Mouse (Mus musculus): ENCODE results near the gene Sucnr1.

GRCm38 (mm10) chr3:60078883-60079415, 2.7 kb upstream of the Sucnr1 start:
- TF ChIP-seq CTCF (IDR thresholded peaks at IDR 0.05; ENCODE audit: low read depth, low read length) (no peak), GATA2 (IDR thresholded peaks at IDR 0.05; ENCODE audit: borderline replicate concordance, low read depth, low read length) (no peak), TAL1 (conservative IDR thresholded peaks at IDR 0.05; ENCODE audit: low read depth, low read length) (no peak)
